Mouse (Mus musculus) neural tube, embryonic 13.5 days (tissue): ENCODE data around the gene Astn2. TPM values are rescaled to one million over a fixed set of nuclear protein-coding genes. Genes with fewer than 3 reads are reported as not detected.

Source experiments
- ATAC-seq: fragments of 200-750 bp; cut with Nextera tagmentation; 2 replicates; pipeline ENCODE4 v1.8.0; 2017; ENCODE audit warnings: low read depth, mild to moderate bottlenecking, moderate TSS enrichment, moderate library complexity
- H3K27ac ChIP-seq: fragments of 300-500 bp; sonication (generic); replicated peaks from 2 replicates; pipeline ENCODE4 v1.5.1; 2015; ENCODE audit warnings: moderate library complexity, mild to moderate bottlenecking, inconsistent platforms
- H3K27me3 ChIP-seq: fragments of 300-500 bp; sonication (generic); 2 replicates; pipeline ENCODE4 v1.6.1; 2015; ENCODE audit warnings: mild to moderate bottlenecking, inconsistent platforms
- H3K36me3 ChIP-seq: fragments of 300-500 bp; sonication (generic); 2 replicates; pipeline ENCODE4 v1.6.1; 2015; ENCODE audit warnings: mild to moderate bottlenecking, inconsistent platforms
- H3K4me1 ChIP-seq: fragments of 300-500 bp; sonication (generic); replicated peaks from 2 replicates; pipeline ENCODE4 v1.6.1; 2015; ENCODE audit warnings: inconsistent platforms
- H3K4me2 ChIP-seq: fragments of 300-500 bp; sonication (generic); 2 replicates; pipeline ENCODE4 v1.6.1; 2015; ENCODE audit warnings: inconsistent platforms, mild to moderate bottlenecking, moderate library complexity
- H3K4me3 ChIP-seq: fragments of 300-500 bp; sonication (generic); 2 replicates; pipeline ENCODE4 v1.5.1; 2015; ENCODE audit warnings: mild to moderate bottlenecking, inconsistent platforms
- H3K9ac ChIP-seq: fragments of 300-500 bp; sonication (generic); 2 replicates; pipeline ENCODE4 v1.6.1; 2015; ENCODE audit warnings: moderate library complexity, mild to moderate bottlenecking, inconsistent platforms
- H3K9me3 ChIP-seq: fragments of 300-500 bp; sonication (generic); 2 replicates; pipeline ENCODE4 v1.6.1; 2016; ENCODE audit warnings: inconsistent platforms
- WGBS: fragments of 180-500 bp; shearing (Covaris S2); methylation state at CpG from one replicate; pipeline ENCODE4 v1.1.7; 2015; 5-methylcytosine and 5-hydroxymethylcytosine counted together
- polyA plus RNA-seq: library from polyadenylated mRNA; unstranded; fragments of >200 nt; fragmentation: Nextera tagmentation; extraction: Ambion mirVana; gene quantifications from 2 replicates; pipeline ENCODE4 v1.2.1, GENCODE M21; 2015

The Astn2 gene
- polyA plus RNA-seq, 1 experiment from 2014 or later = 2.7 TPM

- ATAC-seq = no peak
- H3K36me3 ChIP-seq = no peaks in the 10 kb centered on the region
- no peaks in the 10 kb centered on the region for H3K4me1 ChIP-seq
- H3K27ac ChIP-seq = no peak overlapping the region
- WGBS = 74% methylated on average over 6 of the region's 6 CpGs
- no peak overlapping the region for H3K4me3 ChIP-seq
- no peak overlapping the region for H3K9ac ChIP-seq
- no peaks in the 10 kb centered on the region for H3K9me3 ChIP-seq
- no peak overlapping the region for H3K4me2 ChIP-seq
- H3K27me3 ChIP-seq = no peaks in the 10 kb centered on the region
These were observed 872.8 kb downstream of the Astn2 start for GRCm38 (mm10) chr4:65531621-65532020.

DNA sequence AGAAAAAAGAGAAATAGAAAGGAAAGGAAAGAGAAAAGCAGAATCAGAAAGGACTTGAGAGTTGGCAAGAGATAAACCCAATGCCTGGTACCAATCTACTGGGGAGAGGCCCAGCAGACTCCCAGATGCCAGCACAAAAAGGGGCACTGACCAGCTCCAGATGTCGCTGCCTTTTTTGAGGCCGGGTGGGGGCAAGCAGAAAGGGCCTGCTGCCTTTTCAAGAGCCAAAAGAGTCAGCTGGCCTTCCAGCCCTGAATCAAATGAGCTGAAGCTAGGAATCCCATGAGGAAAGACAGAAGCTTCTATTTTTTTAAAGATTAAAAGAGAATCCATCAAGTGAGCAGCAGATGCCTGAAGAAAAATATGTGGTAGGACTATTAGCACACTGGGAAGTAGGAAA lies 873.5 kb downstream of the Astn2 start:
- H3K4me3 ChIP-seq = no peak overlapping the region
- no peak overlapping the region for H3K27ac ChIP-seq
- H3K9me3 ChIP-seq = no peaks in the 10 kb centered on the region
- no peaks in the 10 kb centered on the region for H3K27me3 ChIP-seq
- 68% methylated on average over 2 of the region's 2 CpGs for WGBS
- ATAC-seq = no peak
- H3K4me2 ChIP-seq = no peak overlapping the region
- H3K9ac ChIP-seq = no peak overlapping the region
- H3K36me3 ChIP-seq = no peaks in the 10 kb centered on the region
- H3K4me1 ChIP-seq = no peaks in the 10 kb centered on the region

GRCm38 (mm10) chr4:65508101-65508500 lies 896.3 kb downstream of the Astn2 start:
- H3K4me1 ChIP-seq = no peaks in the 10 kb centered on the region
- no peaks in the 10 kb centered on the region for H3K27me3 ChIP-seq
- H3K36me3 ChIP-seq = no peaks in the 10 kb centered on the region
- no peaks in the 10 kb centered on the region for H3K9me3 ChIP-seq
- no peak for ATAC-seq
- no peak overlapping the region for H3K9ac ChIP-seq
- no peak overlapping the region for H3K4me2 ChIP-seq
- no peak overlapping the region for H3K27ac ChIP-seq
- 80% methylated on average over 2 of the region's 2 CpGs for WGBS
- H3K4me3 ChIP-seq = no peak overlapping the region

- H3K4me2 ChIP-seq = no peak overlapping the region
- H3K27ac ChIP-seq = no peak overlapping the region
- ATAC-seq = no peak
- H3K9me3 ChIP-seq = no peaks in the 10 kb centered on the region
- H3K4me1 ChIP-seq = no peaks in the 10 kb centered on the region
- no peak overlapping the region for H3K9ac ChIP-seq
- no peaks in the 10 kb centered on the region for H3K27me3 ChIP-seq
- no peaks in the 10 kb centered on the region for H3K36me3 ChIP-seq
- H3K4me3 ChIP-seq = no peak overlapping the region
These were observed 897.5 kb downstream of the Astn2 start for GRCm38 (mm10) chr4:65506870-65507269.

DNA sequence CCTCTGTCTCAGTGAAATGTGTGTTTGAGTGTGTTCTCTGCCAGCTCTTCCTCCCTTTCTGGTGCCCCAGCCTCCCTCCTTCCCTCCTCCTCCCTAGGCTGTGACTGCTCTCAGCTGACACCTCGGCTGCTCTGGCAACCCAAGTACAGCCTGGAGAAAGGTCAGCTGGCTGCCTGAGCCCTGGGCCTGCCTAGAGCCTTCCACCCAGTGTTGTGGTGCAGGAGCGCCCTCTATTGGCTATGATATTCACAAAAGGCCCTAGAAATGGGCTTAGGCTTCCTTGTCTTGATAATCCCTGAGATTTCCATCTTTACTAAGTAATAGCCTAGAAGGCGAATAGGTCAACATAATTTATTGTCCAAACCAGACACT lies 908.0 kb downstream of the Astn2 start:
- WGBS = 3% methylated on average over 3 of the region's 3 CpGs
- Histone ChIP-seq H3K9me3 (no peaks in the 10 kb centered on the region), H3K4me2 (no peak overlapping the region), H3K36me3 (no peaks in the 10 kb centered on the region), H3K4me1 (0 out of 2 replicates have a peak, but pooled peaks cover 5% of the 10 kb centered on the region), H3K9ac (no peak overlapping the region), H3K4me3 (no peak overlapping the region), H3K27me3 (no peaks in the 10 kb centered on the region), H3K27ac (no peak overlapping the region)
- ATAC-seq = peak; percentile 99

DNA sequence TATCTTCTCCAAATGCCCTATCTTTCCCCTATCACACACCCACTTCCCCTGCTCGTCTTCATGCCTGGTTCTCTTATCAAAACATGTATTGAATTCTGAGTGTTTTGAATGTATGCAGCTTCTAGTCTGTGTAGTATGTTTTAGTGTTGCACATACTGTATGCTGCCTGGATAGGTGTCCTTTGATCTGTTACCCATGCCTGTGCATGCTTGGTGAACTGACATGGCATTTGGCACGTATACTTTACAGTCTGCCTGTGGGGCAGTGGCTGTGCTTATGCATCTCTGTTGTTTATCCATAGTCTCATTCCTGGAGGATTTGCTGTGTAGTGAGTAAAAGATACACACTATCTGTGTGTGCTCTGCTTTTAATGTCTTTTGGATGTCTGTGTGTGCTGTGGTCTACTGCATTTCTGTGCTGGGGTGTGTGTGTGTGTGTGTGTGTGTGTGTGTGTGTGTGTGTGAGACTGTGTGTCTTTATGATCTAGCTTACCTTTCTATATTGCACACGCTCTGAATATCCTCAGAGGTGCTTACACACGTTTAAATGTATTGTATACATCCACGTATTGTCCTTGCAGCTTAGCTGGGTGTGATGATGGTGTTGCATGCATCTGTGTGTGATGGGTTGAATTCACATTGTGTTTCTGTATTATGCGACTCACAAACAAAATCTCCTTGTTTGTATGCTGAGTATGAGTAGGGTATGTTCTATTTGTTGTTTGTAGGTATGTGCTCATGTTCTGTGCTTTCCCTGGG lies 908.5 kb downstream of the Astn2 start:
- WGBS = 81% methylated on average over 6 of the region's 6 CpGs
- H3K4me2 ChIP-seq = no peak overlapping the region
- no peaks in the 10 kb centered on the region for H3K36me3 ChIP-seq
- H3K9me3 ChIP-seq = no peaks in the 10 kb centered on the region
- no peak overlapping the region for H3K27ac ChIP-seq
- 0 out of 2 replicates have a peak, but pooled peaks cover 5% of the 10 kb centered on the region for H3K4me1 ChIP-seq
- ATAC-seq = peak; percentile 30; the same call in 1 of the 2 replicates
- no peak overlapping the region for H3K4me3 ChIP-seq
- H3K27me3 ChIP-seq = no peaks in the 10 kb centered on the region
- no peak overlapping the region for H3K9ac ChIP-seq

- H3K27ac ChIP-seq = no peak overlapping the region
- 0 out of 2 replicates have a peak, but pooled peaks cover 5% of the 10 kb centered on the region for H3K4me1 ChIP-seq
- H3K9me3 ChIP-seq = no peaks in the 10 kb centered on the region
- H3K4me2 ChIP-seq = no peak overlapping the region
- WGBS = 83% methylated on average over 2 of the region's 2 CpGs
- H3K9ac ChIP-seq = no peak overlapping the region
- H3K4me3 ChIP-seq = no peak overlapping the region
- no peaks in the 10 kb centered on the region for H3K36me3 ChIP-seq
- no peak for ATAC-seq
- H3K27me3 ChIP-seq = no peaks in the 10 kb centered on the region
These were observed 912.9 kb downstream of the Astn2 start for GRCm38 (mm10) chr4:65491541-65491940.

- 78% methylated on average over 3 of the region's 3 CpGs for WGBS
- H3K27me3 ChIP-seq = no peaks in the 10 kb centered on the region
- no peaks in the 10 kb centered on the region for H3K36me3 ChIP-seq
These were observed 914.7 kb downstream of the Astn2 start for GRCm38 (mm10) chr4:65489711-65490110.

GRCm38 (mm10) chr4:65481632-65482031 lies 922.8 kb downstream of the Astn2 start:
- H3K27ac ChIP-seq = no peak overlapping the region
- H3K9me3 ChIP-seq = no peaks in the 10 kb centered on the region
- H3K4me1 ChIP-seq = no peaks in the 10 kb centered on the region
- H3K36me3 ChIP-seq = no peaks in the 10 kb centered on the region
- 70% methylated on average over 5 of the region's 5 CpGs for WGBS
- H3K4me3 ChIP-seq = no peak overlapping the region
- no peak for ATAC-seq
- H3K27me3 ChIP-seq = no peaks in the 10 kb centered on the region
- H3K9ac ChIP-seq = no peak overlapping the region
- no peak overlapping the region for H3K4me2 ChIP-seq

More at GRCm38 (mm10) chr4:65489711-65490110, 914.7 kb downstream of the Astn2 start:
- Histone ChIP-seq H3K9me3 (no peaks in the 10 kb centered on the region), H3K4me3 (no peak overlapping the region), H3K4me2 (no peak overlapping the region), H3K4me1 (no peaks in the 10 kb centered on the region), H3K27ac (no peak overlapping the region), H3K9ac (no peak overlapping the region)
- no peak for ATAC-seq

DNA sequence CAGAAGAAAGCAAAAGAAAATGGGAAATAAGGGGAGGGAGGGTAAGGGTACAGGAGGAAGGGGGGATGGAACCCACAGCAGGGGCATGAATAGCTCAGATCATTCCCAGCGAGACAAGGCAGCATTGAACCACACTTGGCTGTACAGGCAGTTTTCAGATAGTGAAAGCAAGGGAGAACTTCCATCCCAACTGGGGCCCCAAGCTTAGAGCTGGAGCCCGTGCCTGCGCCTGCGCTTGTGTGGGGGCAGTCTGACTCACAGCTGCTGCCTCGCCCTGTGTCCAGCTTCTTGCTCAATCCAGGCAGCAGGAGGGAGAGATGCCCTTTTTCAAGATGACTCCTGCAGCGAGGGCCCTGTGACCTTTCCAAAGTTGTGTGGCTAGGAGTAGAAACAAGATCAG lies 927.3 kb downstream of the Astn2 start:
- ATAC-seq = no peak
- no peak overlapping the region for H3K9ac ChIP-seq
- no peaks in the 10 kb centered on the region for H3K4me1 ChIP-seq
- H3K27me3 ChIP-seq = no peaks in the 10 kb centered on the region
- no peak overlapping the region for H3K4me3 ChIP-seq
- H3K9me3 ChIP-seq = no peaks in the 10 kb centered on the region
- H3K27ac ChIP-seq = no peak overlapping the region
- no peaks in the 10 kb centered on the region for H3K36me3 ChIP-seq
- WGBS = 36% methylated on average over 6 of the region's 6 CpGs
- H3K4me2 ChIP-seq = no peak overlapping the region

- no peak overlapping the region for H3K27ac ChIP-seq
- H3K4me1 ChIP-seq = no peaks in the 10 kb centered on the region
- no peaks in the 10 kb centered on the region for H3K36me3 ChIP-seq
- WGBS = 39% methylated on average over 4 of the region's 4 CpGs
- H3K27me3 ChIP-seq = no peaks in the 10 kb centered on the region
- H3K4me3 ChIP-seq = no peak overlapping the region
- no peak for ATAC-seq
- no peaks in the 10 kb centered on the region for H3K9me3 ChIP-seq
- H3K9ac ChIP-seq = no peak overlapping the region
- no peak overlapping the region for H3K4me2 ChIP-seq
These were observed 928.4 kb downstream of the Astn2 start for GRCm38 (mm10) chr4:65475925-65476560.

GRCm38 (mm10) chr4:65473141-65473540 lies 931.3 kb downstream of the Astn2 start:
- no peak overlapping the region for H3K9ac ChIP-seq
- no peaks in the 10 kb centered on the region for H3K27me3 ChIP-seq
- 85% methylated on average over 5 of the region's 5 CpGs for WGBS
- no peak overlapping the region for H3K27ac ChIP-seq
- H3K36me3 ChIP-seq = no peaks in the 10 kb centered on the region
- H3K4me1 ChIP-seq = no peaks in the 10 kb centered on the region
- no peak overlapping the region for H3K4me3 ChIP-seq
- no peak overlapping the region for H3K4me2 ChIP-seq
- no peaks in the 10 kb centered on the region for H3K9me3 ChIP-seq
- ATAC-seq = no peak

GRCm38 (mm10) chr4:65449171-65449570 lies 955.2 kb downstream of the Astn2 start:
- no peaks in the 10 kb centered on the region for H3K36me3 ChIP-seq
- H3K27me3 ChIP-seq = no peaks in the 10 kb centered on the region
- WGBS = 86% methylated on average over 4 of the region's 4 CpGs
- ATAC-seq = no peak
- no peak overlapping the region for H3K4me2 ChIP-seq
- H3K27ac ChIP-seq = no peak overlapping the region
- H3K9me3 ChIP-seq = no peaks in the 10 kb centered on the region
- no peak overlapping the region for H3K4me3 ChIP-seq
- H3K9ac ChIP-seq = no peak overlapping the region
- H3K4me1 ChIP-seq = no peaks in the 10 kb centered on the region
